Mouse (Mus musculus) kidney, embryonic 14.5 days (tissue): ENCODE data around the gene Ak7. TPM values are rescaled to one million over a fixed set of nuclear protein-coding genes. Genes with fewer than 3 reads are reported as not detected.
A peak's percentile ranks its signal among the peaks of the same experiment; 100 is the strongest.

Experiments
- ATAC-seq: fragments of 200-750 bp; cut with Nextera tagmentation; 2 replicates; pipeline ENCODE4 v1.8.0; 2017; ENCODE audit warnings: moderate number of reproducible peaks, mild to moderate bottlenecking, moderate TSS enrichment, moderate library complexity; ENCODE audit not compliant: low FRiP score, low TSS enrichment
- H3K27ac ChIP-seq: fragments of 300-500 bp; sonication (generic); 2 replicates; pipeline ENCODE4 v1.5.1; 2014; ENCODE audit warnings: low read depth, mild to moderate bottlenecking, low read length, moderate library complexity, mixed read lengths
- H3K27me3 ChIP-seq: fragments of 300-500 bp; sonication (generic); 2 replicates; pipeline ENCODE4 v1.6.1; 2014; ENCODE audit warnings: mild to moderate bottlenecking, low read length; ENCODE audit not compliant: control insufficient read depth, insufficient read depth
- H3K36me3 ChIP-seq: fragments of 300-500 bp; sonication (generic); 2 replicates; pipeline ENCODE4 v1.6.1; 2014; ENCODE audit warnings: low read length, mixed read lengths; ENCODE audit not compliant: control insufficient read depth, insufficient read depth
- H3K4me1 ChIP-seq: fragments of 300-500 bp; sonication (generic); 2 replicates; pipeline ENCODE4 v1.6.1; 2014; ENCODE audit warnings: low read length, mixed read lengths; ENCODE audit not compliant: control insufficient read depth, insufficient read depth
- H3K4me2 ChIP-seq: fragments of 300-500 bp; sonication (generic); replicated peaks from 2 replicates; pipeline ENCODE4 v1.6.1; 2014; ENCODE audit warnings: low read depth, mild to moderate bottlenecking, low read length
- H3K4me3 ChIP-seq: fragments of 300-500 bp; sonication (generic); 2 replicates; pipeline ENCODE4 v1.5.1; 2014; ENCODE audit warnings: mild to moderate bottlenecking, low read length
- H3K9ac ChIP-seq: fragments of 300-500 bp; sonication (generic); 2 replicates; pipeline ENCODE4 v1.6.1; 2014; ENCODE audit warnings: low read depth, mild to moderate bottlenecking, low read length, moderate library complexity
- H3K9me3 ChIP-seq: fragments of 300-500 bp; sonication (generic); 2 replicates; pipeline ENCODE4 v1.6.1; 2016; ENCODE audit warnings: low read length; ENCODE audit not compliant: control insufficient read depth
- WGBS: fragments of 180-500 bp; shearing (Covaris S2); extraction: QIAGEN DNeasy Blood & Tissue Kit; methylation state at CpG from one replicate; pipeline ENCODE4 v1.1.7; 2014; 5-methylcytosine and 5-hydroxymethylcytosine counted together
- polyA plus RNA-seq: library from polyadenylated mRNA; unstranded; fragments of >200 nt; fragmentation: Nextera tagmentation; extraction: Ambion mirVana; gene quantifications from 2 replicates; pipeline ENCODE4 v1.2.1, GENCODE M21; 2014

The Ak7 gene
- polyA plus RNA-seq = 0.11 TPM in 1 of 2 replicates, not detected in the other

DNA sequence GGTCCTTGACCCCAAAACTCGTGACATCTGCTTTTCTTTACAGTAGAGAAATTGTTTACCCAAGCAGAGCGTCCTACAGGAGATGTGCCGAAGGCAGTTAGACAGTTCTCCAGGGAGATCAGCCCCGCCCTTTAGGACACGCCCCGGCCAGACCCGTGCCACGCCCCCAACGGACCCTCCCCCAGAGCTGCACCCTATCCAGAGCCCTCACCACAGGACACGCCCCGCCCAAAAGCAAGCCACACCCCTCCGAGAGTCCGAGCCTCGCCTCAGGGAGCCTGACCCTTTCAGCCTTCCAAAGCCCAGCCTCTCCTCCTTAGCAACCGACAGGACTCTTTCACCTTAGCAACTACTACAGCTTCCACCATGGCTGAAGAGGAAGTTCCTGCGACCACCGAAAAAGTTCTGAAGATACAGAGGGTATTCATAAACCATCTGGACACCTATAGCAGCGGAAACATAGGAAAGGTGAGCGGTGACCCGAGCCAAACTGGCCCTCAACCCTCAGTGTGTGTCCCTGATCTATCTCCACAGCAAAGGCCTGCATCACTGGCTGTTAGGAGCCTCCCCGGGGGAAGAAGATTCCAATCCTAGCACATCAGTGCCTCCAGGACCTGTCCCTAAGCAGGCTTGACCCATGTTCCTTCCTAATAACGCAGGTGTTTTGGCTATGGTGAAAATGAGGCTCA lies at the start of gene Ak7:
Gene Ak7, plus strand, starts transcription at position 178 of the 689 bp plus-strand sequence.
- peak within 1 kb of the TSS; percentile 40 for H3K4me2 ChIP-seq
- no peak within 1 kb of the TSS for H3K27ac ChIP-seq
- H3K9me3 ChIP-seq = no peaks in the 10 kb centered on the region
- no peak within 1 kb of the TSS for H3K9ac ChIP-seq
- 12% methylated on average over 22 of the region's 22 CpGs for WGBS
- peak within 1 kb of the TSS; percentile 7; the same call in 1 of the 2 replicates for H3K4me3 ChIP-seq
- peaks cover 4% of the 10 kb centered on the region; the same call in 1 of the 2 replicates for H3K36me3 ChIP-seq
- 0 out of 2 replicates have a peak, but pooled peaks cover 5% of the 10 kb centered on the region for H3K4me1 ChIP-seq
- ATAC-seq = peak; percentile 99
- H3K27me3 ChIP-seq = no peaks in the 10 kb centered on the region

DNA sequence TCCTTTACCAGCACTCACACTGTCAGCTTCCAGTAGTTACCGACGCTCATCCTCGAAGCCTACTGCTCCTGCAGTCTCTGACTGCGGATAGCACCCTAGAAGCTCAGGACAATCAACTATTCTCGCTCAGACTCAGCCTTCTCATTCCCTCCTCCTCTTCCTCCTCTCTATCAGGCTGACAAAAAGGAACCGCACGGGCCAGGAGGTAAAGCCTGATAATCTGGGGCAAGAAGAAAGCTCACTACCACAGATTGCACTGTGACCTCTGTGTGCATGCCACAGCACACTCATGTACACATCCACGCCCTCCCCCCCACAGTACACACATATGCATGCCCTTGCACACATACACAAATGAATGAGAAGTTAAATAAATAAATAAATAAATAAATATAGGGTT lies 29.5 kb upstream of the Ak7 start:
- Histone ChIP-seq H3K9me3 (no peaks in the 10 kb centered on the region), H3K36me3 (peaks cover 18% of the 10 kb centered on the region; the same call in 1 of the 2 replicates), H3K4me1 (no peaks in the 10 kb centered on the region), H3K4me2 (no peak overlapping the region), H3K4me3 (no peak overlapping the region), H3K27ac (no peak overlapping the region), H3K27me3 (no peaks in the 10 kb centered on the region), H3K9ac (no peak overlapping the region)
- 94% methylated on average over 8 of the region's 8 CpGs for WGBS
- ATAC-seq = no peak

GRCm38 (mm10) chr12:105678211-105678610 lies 27.6 kb upstream of the Ak7 start:
- Histone ChIP-seq H3K27ac (no peak overlapping the region), H3K4me3 (no peak overlapping the region), H3K4me1 (peaks cover 2% of the 10 kb centered on the region; the same call in 1 of the 2 replicates), H3K36me3 (peaks cover 15% of the 10 kb centered on the region; the same call in 1 of the 2 replicates), H3K4me2 (no peak overlapping the region), H3K27me3 (no peaks in the 10 kb centered on the region), H3K9me3 (no peaks in the 10 kb centered on the region), H3K9ac (no peak overlapping the region)
- no peak for ATAC-seq
- 90% methylated on average over 7 of the region's 7 CpGs for WGBS

- Histone ChIP-seq H3K36me3 (peaks cover 10% of the 10 kb centered on the region; the same call in 1 of the 2 replicates), H3K27me3 (no peaks in the 10 kb centered on the region), H3K9me3 (no peaks in the 10 kb centered on the region), H3K27ac (no peak overlapping the region), H3K4me3 (no peak overlapping the region), H3K9ac (no peak overlapping the region), H3K4me1 (peaks cover 6% of the 10 kb centered on the region; the same call in 1 of the 2 replicates), H3K4me2 (no peak overlapping the region)
- 90% methylated on average over 3 of the region's 3 CpGs for WGBS
- ATAC-seq = no peak
Observed at GRCm38 (mm10) chr12:105678762-105679161, 27.0 kb upstream of the Ak7 start.

DNA sequence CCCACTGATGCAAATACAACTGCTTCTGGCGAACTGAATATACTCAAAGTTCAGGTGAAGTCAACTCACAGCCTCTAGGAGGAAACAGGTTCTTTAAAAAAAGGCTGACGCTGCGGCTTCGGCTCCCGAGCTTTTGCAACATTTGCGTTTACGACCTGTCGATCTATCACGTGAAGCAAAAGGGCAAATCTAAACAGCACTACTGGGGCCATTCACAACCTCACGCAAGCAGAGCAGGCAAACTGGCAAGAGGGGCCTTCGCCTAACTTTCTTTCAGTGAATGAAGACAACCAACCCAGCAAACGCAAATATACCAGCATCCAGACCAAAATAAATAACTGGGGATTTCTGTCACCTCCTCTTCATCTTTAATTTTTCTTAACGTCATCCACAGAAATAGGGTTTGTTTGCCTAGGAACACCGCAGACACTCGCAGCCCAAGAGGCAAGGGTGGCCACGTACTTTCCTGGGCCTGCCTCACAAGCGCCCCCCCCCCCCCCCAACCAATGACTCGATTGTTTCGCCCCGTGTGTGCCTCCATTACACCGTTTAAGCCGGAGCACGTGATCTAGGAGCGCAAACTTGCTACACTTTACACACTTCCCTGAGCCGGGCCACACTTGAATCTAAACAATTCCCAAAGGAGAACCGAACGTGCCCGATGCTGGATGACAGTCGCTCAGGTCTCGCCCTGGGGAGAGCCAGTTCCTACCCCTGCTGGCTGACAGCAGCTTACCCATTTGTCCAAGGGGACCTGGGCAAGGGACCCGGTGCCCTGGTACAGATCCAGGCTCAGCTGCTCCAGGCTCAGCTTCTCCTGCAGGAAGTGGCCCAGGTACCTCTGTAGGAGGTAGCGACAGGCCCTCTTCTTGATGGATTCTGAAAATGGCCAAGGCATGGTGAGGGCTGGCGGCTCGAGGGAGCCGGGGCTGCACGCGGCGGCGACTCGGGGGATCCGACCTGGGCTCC lies 21.6 kb upstream of the Ak7 start, which contains the start of gene Gskip:
Gene Gskip, plus strand, starts transcription at position 897 of the 969 bp plus-strand sequence.
- peak; percentile 45 for ATAC-seq
- Histone ChIP-seq H3K4me3 (peak within 1 kb of the TSS; percentile 93), H3K36me3 (no peaks in the 10 kb centered on the region), H3K9ac (peak within 1 kb of the TSS; percentile 90), H3K27ac (peak within 1 kb of the TSS; percentile 85), H3K27me3 (no peaks in the 10 kb centered on the region), H3K4me2 (peak within 1 kb of the TSS; percentile 79), H3K4me1 (peaks cover 12% of the 10 kb centered on the region; the same call in 1 of the 2 replicates), H3K9me3 (no peaks in the 10 kb centered on the region)
- WGBS = under 1% methylated on average over 41 of the region's 41 CpGs

DNA sequence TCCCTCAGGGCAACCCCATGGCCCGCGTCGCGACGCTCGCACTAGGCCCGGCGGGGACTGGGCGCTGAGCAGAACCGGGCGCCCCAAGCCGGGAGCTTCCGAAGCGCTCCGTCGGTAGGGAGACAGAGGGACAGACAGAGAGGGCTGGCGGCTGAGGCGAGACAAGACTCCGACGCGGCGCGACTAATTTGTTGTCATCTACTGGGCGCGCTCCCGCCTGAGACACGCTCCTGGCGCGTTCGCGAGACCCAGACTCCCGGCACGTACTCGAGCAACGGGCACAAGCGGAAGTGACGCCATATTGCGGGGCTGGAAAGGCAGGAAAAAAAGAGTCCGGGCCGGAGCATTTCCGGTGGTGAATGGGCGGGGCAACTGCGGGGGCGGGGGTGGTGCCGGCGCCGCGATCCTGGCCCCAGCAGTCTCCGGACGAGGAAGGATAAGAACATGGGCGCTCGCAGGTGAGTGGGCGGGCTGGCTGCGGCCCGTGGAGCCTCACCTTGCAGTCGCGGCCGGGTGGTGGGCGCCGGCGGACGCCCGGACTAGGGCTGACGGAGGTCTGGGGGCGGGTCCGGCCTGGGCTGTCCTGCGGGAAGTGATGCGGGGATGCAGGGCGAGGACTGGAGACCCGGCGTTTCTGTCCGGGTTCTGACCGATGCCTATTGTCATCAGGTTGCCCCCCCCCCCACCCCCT lies 20.6 kb upstream of the Ak7 start, which contains the start of gene Atg2b:
Gene Atg2b, minus strand, starts transcription at position 211 of the 691 bp plus-strand sequence.
- Histone ChIP-seq H3K27ac (peak within 1 kb of the TSS; percentile 85), H3K4me3 (peak within 1 kb of the TSS; percentile 93), H3K4me2 (peak within 1 kb of the TSS; percentile 79), H3K36me3 (peaks cover 7% of the 10 kb centered on the region; the same call in 1 of the 2 replicates), H3K27me3 (no peaks in the 10 kb centered on the region), H3K9ac (peak within 1 kb of the TSS; percentile 90), H3K9me3 (no peaks in the 10 kb centered on the region), H3K4me1 (peaks cover 12% of the 10 kb centered on the region; the same call in 1 of the 2 replicates)
- ATAC-seq = peak; percentile 94
- WGBS = under 1% methylated on average over 69 of the region's 73 CpGs

DNA sequence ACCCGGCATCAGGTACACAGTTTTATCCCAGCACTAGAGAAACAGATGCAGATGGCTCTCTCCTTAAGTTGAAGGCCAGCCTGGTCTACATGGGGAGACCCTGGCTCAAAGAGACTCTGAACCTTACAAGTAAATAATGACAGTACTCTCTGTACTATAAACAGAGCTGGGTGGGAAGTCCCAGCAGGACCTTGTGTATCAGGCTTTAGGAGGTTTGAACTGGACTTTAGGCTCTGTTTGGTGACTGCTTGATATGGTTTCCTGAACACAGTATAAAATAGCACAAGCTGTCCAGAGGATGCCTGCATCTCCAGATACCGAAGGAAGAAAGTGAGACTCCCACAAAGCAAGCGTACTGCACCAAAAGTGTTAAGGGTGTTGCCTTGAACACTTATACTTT lies 19.0 kb upstream of the Ak7 start:
- WGBS = 83% methylated on average over 3 of the region's 3 CpGs
- ATAC-seq = no peak

DNA sequence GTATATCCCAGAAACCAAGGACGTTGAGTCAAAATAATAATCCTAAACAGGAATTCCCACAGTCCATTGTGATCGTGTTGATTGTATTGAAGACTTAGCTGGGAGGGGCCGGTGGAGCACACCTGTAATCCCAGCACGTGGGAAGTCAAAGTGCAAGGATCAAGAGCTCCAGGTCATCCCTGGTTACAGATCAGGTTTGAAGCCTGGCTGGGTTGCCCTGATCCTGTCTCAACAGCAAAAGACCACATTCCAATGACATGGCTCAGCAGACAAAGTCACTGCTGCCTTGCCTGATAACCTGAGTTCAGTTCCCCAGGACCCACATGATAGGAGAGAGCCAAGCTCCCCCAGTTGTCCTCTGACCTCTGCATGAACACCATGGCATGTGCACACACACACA lies 18.4 kb upstream of the Ak7 start:
- 83% methylated on average over 4 of the region's 4 CpGs for WGBS
- Histone ChIP-seq H3K4me2 (no peak overlapping the region), H3K4me3 (no peak overlapping the region), H3K9ac (no peak overlapping the region), H3K9me3 (no peaks in the 10 kb centered on the region), H3K36me3 (peaks cover 13% of the 10 kb centered on the region; the same call in 1 of the 2 replicates), H3K27ac (no peak overlapping the region), H3K4me1 (peaks cover 12% of the 10 kb centered on the region; the same call in 1 of the 2 replicates), H3K27me3 (no peaks in the 10 kb centered on the region)
- no peak for ATAC-seq

More for the DNA sequence above, 19.0 kb upstream of the Ak7 start:
- H3K9ac ChIP-seq = no peak overlapping the region
- no peak overlapping the region for H3K27ac ChIP-seq
- no peak overlapping the region for H3K4me3 ChIP-seq
- no peak overlapping the region for H3K4me2 ChIP-seq
- no peaks in the 10 kb centered on the region for H3K27me3 ChIP-seq
- H3K4me1 ChIP-seq = peaks cover 12% of the 10 kb centered on the region; the same call in 1 of the 2 replicates
- H3K9me3 ChIP-seq = no peaks in the 10 kb centered on the region
- peaks cover 7% of the 10 kb centered on the region; the same call in 1 of the 2 replicates for H3K36me3 ChIP-seq
